Mouse (Mus musculus) neural tube, embryonic 11.5 days (tissue): Measurements from ENCODE around the gene Bbs9. TPM values are rescaled to one million over a fixed set of nuclear protein-coding genes. Genes with fewer than 3 reads are reported as not detected.

Source experiments
- ATAC-seq: fragments of 200-750 bp; cut with Nextera tagmentation; 2 replicates; pipeline ENCODE4 v1.8.0; 2017; ENCODE audit warnings: moderate number of reproducible peaks, mild to moderate bottlenecking, moderate TSS enrichment, moderate library complexity; ENCODE audit not compliant: insufficient read depth, low FRiP score, low TSS enrichment
- DNase-seq: peaks from one replicate; pipeline ENCODE4 v3.0.0-alpha.2; 2015; ENCODE audit warnings: low spot score
- H3K27ac ChIP-seq: fragments of 300-500 bp; sonication (generic); 2 replicates; pipeline ENCODE4 v1.5.1; 2014; ENCODE audit warnings: low read depth, mild to moderate bottlenecking, low read length
- H3K27me3 ChIP-seq: fragments of 300-500 bp; sonication (generic); 2 replicates; pipeline ENCODE4 v1.6.1; 2014; ENCODE audit warnings: mild to moderate bottlenecking, low read length, mixed read lengths; ENCODE audit not compliant: control insufficient read depth, insufficient read depth
- H3K36me3 ChIP-seq: fragments of 300-500 bp; sonication (generic); 2 replicates; pipeline ENCODE4 v1.6.1; 2014; ENCODE audit warnings: mild to moderate bottlenecking, low read length, moderate library complexity, mixed read lengths; ENCODE audit not compliant: control insufficient read depth, insufficient read depth
- H3K4me1 ChIP-seq: fragments of 300-500 bp; sonication (generic); 2 replicates; pipeline ENCODE4 v1.6.1; 2014; ENCODE audit warnings: low read length, mixed read lengths; ENCODE audit not compliant: control insufficient read depth, insufficient read depth
- H3K4me2 ChIP-seq: fragments of 300-500 bp; sonication (generic); 2 replicates; pipeline ENCODE4 v1.6.1; 2014; ENCODE audit warnings: low read depth, mild to moderate bottlenecking, moderate library complexity
- H3K4me3 ChIP-seq: fragments of 300-500 bp; sonication (generic); 2 replicates; pipeline ENCODE4 v1.5.1; 2014; ENCODE audit warnings: low read depth, low read length
- H3K9ac ChIP-seq: fragments of 300-500 bp; sonication (generic); 2 replicates; pipeline ENCODE4 v1.6.1; 2014; ENCODE audit warnings: mild to moderate bottlenecking, low read length
- H3K9me3 ChIP-seq: fragments of 300-500 bp; sonication (generic); 2 replicates; pipeline ENCODE4 v1.6.1; 2016; ENCODE audit warnings: low read length; ENCODE audit not compliant: control insufficient read depth
- whole genome bisulfite sequencing: fragments of 180-500 bp; shearing (Covaris S2); extraction: QIAGEN DNeasy Blood & Tissue Kit; methylation state at CpG from one replicate; pipeline ENCODE4 v1.1.7; 2014; 5-methylcytosine and 5-hydroxymethylcytosine counted together
- polyA plus RNA-seq: library from polyadenylated mRNA; unstranded; fragments of >200 nt; fragmentation: Nextera tagmentation; extraction: Ambion mirVana; gene quantifications from 2 replicates; pipeline ENCODE4 v1.2.1, GENCODE M21; 2014

Gene Bbs9
- polyA plus RNA-seq, 1 experiment from 2014 or later: 16.9 TPM

DNA sequence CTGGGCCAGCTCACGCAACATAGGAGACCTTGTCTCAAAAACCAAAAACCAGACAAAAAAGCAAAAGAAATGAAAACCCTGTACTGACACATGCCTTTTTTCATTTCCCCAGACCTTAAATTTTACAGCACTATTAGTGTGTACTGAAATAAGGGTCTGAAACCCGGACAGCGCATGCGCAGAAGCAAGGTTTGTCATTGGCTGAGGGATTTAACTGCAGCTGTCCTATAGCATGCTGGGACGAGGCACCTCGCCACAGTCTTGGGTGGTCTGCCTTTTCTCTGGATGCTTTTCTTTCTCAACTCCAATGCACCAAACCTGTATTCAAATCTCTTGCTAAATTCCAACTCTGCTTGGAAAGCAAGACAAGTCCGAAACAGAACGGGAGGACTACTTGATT is 3.4 kb downstream of the Bbs9 start:
- DNase-seq: no peak

DNA sequence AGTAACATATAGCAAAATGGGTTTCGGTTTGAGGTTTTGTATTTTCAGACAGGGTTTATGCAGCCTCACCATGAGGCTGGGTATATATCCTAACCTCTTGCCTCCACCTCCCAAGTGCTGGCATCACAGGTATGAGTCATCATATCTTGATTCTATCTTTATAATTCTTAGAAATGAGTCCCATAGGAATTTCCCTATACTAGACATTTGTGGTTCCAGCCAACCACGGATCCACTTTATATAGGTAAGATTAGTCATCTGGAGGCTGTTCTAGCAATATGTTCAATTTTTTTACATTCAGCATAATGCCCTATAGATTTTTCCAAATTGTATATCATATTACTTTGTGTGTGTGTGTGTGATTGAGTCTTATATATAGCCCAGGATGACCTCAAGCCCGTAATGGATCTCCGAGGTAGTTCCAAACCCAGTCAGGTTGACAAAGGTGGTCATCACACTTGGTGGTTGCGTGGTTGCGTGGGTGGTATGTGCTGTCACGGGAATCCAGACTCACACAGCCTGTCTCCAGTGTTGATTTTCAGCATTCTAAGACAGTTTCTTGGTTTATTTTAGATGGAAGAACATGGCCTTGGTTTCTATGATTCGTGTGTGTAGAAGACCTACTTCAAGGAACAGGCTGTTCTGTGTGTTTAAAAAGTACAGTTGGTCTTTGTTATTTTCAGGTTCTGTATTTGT is 8.5 kb downstream of the Bbs9 start:
- Histone ChIP-seq H3K4me3 (no peak overlapping the region), H3K9me3 (no peaks in the 10 kb centered on the region), H3K4me1 (no peaks in the 10 kb centered on the region), H3K27ac (no peak overlapping the region), H3K27me3 (no peaks in the 10 kb centered on the region), H3K36me3 (no peaks in the 10 kb centered on the region), H3K4me2 (no peak overlapping the region), H3K9ac (no peak overlapping the region)
- ATAC-seq (no peak), DNase-seq (no peak)
- 94% methylated on average over 8 of the region's 8 CpGs for WGBS

More for the DNA sequence above, 3.4 kb downstream of the Bbs9 start:
- Histone ChIP-seq H3K4me1 (0 out of 2 replicates have a peak, but pooled peaks cover 3% of the 10 kb centered on the region), H3K27ac (no peak overlapping the region), H3K9ac (no peak overlapping the region), H3K4me2 (no peak overlapping the region), H3K4me3 (no peak overlapping the region), H3K36me3 (no peaks in the 10 kb centered on the region), H3K27me3 (no peaks in the 10 kb centered on the region), H3K9me3 (no peaks in the 10 kb centered on the region)
- 94% methylated on average over 8 of the region's 8 CpGs for WGBS
- ATAC-seq: no peak

- Histone ChIP-seq H3K4me1 (no peaks in the 10 kb centered on the region), H3K27ac (no peak overlapping the region), H3K27me3 (no peaks in the 10 kb centered on the region), H3K9me3 (no peaks in the 10 kb centered on the region), H3K9ac (no peak overlapping the region), H3K36me3 (no peaks in the 10 kb centered on the region), H3K4me3 (no peak overlapping the region), H3K4me2 (no peak overlapping the region)
- DNase-seq: no peak
- no peak for ATAC-seq
- 91% methylated on average over 12 of the region's 12 CpGs for WGBS
These were observed 9.2 kb downstream of the Bbs9 start for GRCm38 (mm10) chr9:22484562-22485308.

DNA sequence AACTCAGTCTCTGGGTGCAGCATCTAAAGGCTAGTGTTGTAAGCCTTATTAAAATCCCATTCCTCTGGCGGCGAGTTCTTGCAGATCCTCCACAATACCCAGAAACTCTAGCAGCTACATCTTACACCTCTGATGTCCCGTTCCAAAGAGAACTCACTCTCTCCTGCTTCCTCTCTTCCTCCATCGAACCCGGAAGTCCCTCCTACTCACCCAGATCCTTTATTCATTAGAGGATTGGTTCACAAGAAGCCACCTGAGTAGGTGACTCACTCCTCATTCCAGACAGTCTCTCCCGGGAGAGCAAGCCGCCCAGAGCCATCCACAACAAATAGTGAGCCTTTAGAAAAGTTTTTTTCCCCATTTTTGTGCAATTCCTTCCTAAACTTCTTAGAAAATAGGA is 10.7 kb downstream of the Bbs9 start:
- Histone ChIP-seq H3K27ac (no peak overlapping the region), H3K9me3 (no peaks in the 10 kb centered on the region), H3K36me3 (no peaks in the 10 kb centered on the region), H3K9ac (no peak overlapping the region), H3K4me1 (no peaks in the 10 kb centered on the region), H3K27me3 (no peaks in the 10 kb centered on the region), H3K4me3 (no peak overlapping the region), H3K4me2 (no peak overlapping the region)
- DNase-seq (no peak), ATAC-seq (no peak)
- 96% methylated on average over 7 of the region's 7 CpGs for WGBS

GRCm38 (mm10) chr9:22488963-22489362 is 13.4 kb downstream of the Bbs9 start:
- DNase-seq (no peak), ATAC-seq (no peak)
- H3K4me3 ChIP-seq: no peak overlapping the region
- no peak overlapping the region for H3K27ac ChIP-seq
- H3K36me3 ChIP-seq: no peaks in the 10 kb centered on the region
- H3K9ac ChIP-seq: no peak overlapping the region
- 70% methylated on average over 9 of the region's 9 CpGs for WGBS
- H3K4me2 ChIP-seq: no peak overlapping the region
- H3K27me3 ChIP-seq: no peaks in the 10 kb centered on the region
- no peaks in the 10 kb centered on the region for H3K4me1 ChIP-seq
- H3K9me3 ChIP-seq: no peaks in the 10 kb centered on the region

DNA sequence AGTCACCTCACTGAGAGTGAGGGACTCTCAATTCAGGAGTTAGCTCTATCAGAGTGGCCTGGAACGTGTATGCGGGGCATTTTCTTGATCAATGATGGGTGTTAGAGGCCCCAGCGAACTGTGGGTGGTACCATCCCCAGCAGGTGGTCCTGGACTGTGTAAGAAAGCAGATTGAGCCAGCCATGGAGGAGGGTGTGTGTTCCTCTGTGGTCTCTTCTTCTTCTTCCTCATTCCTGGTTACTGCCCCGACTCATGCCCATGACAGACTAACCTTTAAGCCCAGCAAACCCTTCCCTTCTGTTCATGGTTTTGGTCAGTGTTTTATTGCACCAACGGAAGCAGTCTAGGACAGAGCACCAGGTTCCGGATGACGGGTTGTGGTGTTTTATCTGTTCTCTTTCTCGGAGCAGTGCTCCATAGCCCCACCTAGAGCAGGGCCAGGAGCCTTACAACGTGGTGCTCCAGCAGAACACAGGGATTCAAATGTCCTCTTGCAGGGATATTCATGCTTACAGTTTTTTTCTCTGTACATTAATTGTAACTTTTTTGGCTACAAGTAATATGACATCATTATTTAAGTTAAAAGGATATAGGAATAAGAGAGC is 18.8 kb downstream of the Bbs9 start:
- Histone ChIP-seq H3K4me1 (no peaks in the 10 kb centered on the region), H3K9me3 (no peaks in the 10 kb centered on the region), H3K27me3 (no peaks in the 10 kb centered on the region), H3K4me3 (no peak overlapping the region), H3K4me2 (no peak overlapping the region), H3K27ac (no peak overlapping the region), H3K36me3 (no peaks in the 10 kb centered on the region), H3K9ac (no peak overlapping the region)
- DNase-seq (no peak), ATAC-seq (no peak)
- WGBS: 84% methylated on average over 9 of the region's 9 CpGs

GRCm38 (mm10) chr9:22495133-22495532 is 19.6 kb downstream of the Bbs9 start:
- Histone ChIP-seq H3K4me3 (no peak overlapping the region), H3K27ac (no peak overlapping the region), H3K9me3 (no peaks in the 10 kb centered on the region), H3K4me2 (no peak overlapping the region), H3K9ac (no peak overlapping the region), H3K4me1 (no peaks in the 10 kb centered on the region), H3K27me3 (no peaks in the 10 kb centered on the region), H3K36me3 (no peaks in the 10 kb centered on the region)
- ATAC-seq: no peak
- DNase-seq: no peak
- 86% methylated on average over 2 of the region's 2 CpGs for WGBS

GRCm38 (mm10) chr9:22497021-22497767 is 21.7 kb downstream of the Bbs9 start:
- no peaks in the 10 kb centered on the region for H3K9me3 ChIP-seq
- no peak overlapping the region for H3K4me2 ChIP-seq
- ATAC-seq (no peak), DNase-seq (no peak)
- H3K9ac ChIP-seq: no peak overlapping the region
- no peak overlapping the region for H3K4me3 ChIP-seq
- no peaks in the 10 kb centered on the region for H3K4me1 ChIP-seq
- 92% methylated on average over 6 of the region's 6 CpGs for WGBS
- no peaks in the 10 kb centered on the region for H3K36me3 ChIP-seq
- no peaks in the 10 kb centered on the region for H3K27me3 ChIP-seq
- no peak overlapping the region for H3K27ac ChIP-seq
